Mouse (Mus musculus): Measurements from ENCODE around the gene Mrps10. TPM values are rescaled to one million over a fixed set of nuclear protein-coding genes. Genes with fewer than 3 reads are reported as not detected.
"Not testable (repeated sequence)": the region's sequence is repeated elsewhere in the genome, so short reads cannot be mapped to it uniquely, and the experiment has no call there.

Gene Mrps10
- total RNA-seq, 2 experiments from 2014 or later = 27.7 to 29.5 TPM

DNA sequence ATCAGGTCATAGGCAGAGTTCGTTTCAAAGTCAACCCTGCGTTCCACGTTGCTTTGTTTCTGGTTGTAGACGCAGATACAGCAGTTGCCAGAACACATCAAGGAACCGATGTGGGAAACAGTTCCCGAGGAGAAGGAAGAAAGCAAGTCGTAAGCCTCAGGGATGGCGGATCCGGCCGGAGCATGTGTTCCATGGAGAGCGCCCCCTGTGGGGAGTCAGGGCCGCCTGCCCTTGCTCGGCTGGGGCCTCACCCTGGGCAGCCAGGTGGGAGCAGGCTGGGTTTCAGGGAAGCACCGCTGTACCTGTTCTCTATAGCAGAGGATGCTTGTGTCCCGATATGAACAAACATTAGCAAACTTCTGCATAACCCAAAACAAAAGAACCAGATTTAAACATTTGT, 9.4 kb downstream of the Mrps10 start:
- no peak for DNase-seq (ENCODE audit: low spot score in 2 of 2)

DNA sequence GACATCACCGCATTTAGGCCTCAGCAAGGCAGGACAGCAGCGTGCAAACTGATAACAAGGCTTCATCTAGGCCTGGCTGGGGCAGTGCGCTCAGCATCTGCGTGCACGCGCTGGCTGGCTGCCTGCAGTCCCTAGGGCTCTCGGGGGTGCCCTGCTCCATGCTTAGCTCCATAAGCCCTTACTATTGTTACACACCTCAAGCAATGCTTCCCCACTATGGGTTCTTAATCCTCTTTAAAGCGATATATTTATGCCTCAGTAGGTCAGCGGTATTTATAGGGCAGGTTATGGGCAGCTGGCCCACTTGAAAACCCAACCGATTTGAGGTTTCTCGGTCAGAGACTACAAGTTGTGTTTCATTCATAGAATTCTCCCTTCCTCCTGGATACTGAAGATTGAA, 13.2 kb downstream of the Mrps10 start:
- DNase-seq (ENCODE audit: low spot score in 2 of 2) = no peak

DNA sequence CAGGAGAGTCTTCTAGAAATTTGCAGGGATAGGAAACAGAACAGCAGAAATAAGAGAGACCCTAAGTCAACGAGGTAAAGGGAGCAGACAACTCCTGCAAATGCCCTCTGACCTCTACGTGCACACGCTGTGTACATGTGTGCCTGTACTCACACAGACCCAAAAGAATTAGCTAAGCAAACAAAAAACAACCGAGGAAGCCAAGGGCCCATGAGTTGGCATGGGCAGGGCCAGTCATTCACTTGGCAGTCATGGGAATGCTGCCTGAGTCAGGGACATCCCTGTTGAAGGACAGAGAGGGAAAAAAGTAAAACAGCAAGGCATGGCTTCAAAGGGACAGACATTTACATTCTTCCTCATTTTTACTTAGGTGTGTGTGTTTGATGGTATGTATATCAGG, 14.6 kb downstream of the Mrps10 start:
- no peak for DNase-seq (ENCODE audit: low spot score in 2 of 2)

DNA sequence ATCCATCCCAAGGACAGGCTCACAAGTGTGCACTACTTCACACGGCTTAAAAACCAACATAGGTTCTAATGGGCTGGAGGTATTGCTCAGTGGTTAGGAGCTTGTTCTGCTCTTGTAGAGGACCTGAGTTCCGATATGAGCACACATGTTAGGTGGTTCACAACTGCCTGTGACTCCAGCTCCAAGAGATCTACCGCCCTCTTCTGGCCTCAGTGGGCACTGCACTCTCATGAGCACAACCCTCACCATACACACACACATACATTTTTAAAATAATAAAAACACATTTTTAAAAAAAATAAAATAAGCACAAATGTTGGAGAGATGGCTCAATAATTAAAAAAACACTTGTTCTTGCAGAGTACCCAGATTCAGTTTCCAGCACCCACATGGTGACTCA, 15.4 kb downstream of the Mrps10 start:
- no peak for DNase-seq (ENCODE audit: low spot score in 2 of 2)

DNA sequence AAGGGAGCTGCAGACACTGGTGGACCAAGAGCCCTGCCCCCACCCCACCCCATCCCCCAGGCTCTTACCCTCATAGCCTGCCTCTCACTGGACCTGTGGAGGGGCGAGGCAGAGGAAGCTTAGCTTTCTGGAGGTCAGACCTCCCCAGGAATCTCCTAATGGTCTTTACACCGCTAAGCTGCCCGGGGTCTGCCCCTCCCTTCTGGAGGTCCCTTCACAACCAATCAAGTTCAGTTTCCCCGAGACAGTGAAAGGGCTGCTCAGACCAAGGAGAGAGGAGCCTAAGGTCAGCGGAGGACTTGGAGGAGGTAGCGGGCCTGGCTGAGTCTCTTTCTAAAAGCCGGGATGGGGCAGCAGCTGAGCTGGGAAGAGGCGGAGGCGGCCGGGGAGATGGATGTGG, 16.5 kb downstream of the Mrps10 start, which contains the start of gene Guca1b:
TSS of gene Guca1b (plus strand) at position 249 of the 400 bp plus-strand sequence.
- no peak for DNase-seq (ENCODE audit: low spot score in 2 of 2)

DNA sequence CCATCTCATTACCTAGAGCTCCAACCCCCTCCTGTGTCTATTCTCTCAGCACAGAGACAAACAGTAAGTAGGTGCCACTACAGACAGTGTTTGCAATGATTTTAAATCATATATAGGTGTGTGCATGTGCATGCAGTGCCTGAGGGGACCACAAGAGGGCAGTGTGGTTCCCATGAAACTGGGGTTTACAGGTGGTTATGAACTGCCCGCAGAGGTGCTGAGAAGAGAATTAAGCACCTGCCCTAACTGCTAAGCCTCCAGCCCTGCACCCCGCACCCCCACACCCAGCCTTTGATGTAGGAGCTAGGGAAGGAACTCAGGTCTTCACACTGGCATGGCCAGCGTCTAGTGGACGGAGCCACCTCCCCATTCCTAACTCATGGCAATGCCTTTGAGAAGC, 18.0 kb downstream of the Mrps10 start:
- DNase-seq (ENCODE audit: low spot score in 2 of 2) = no peak

DNA sequence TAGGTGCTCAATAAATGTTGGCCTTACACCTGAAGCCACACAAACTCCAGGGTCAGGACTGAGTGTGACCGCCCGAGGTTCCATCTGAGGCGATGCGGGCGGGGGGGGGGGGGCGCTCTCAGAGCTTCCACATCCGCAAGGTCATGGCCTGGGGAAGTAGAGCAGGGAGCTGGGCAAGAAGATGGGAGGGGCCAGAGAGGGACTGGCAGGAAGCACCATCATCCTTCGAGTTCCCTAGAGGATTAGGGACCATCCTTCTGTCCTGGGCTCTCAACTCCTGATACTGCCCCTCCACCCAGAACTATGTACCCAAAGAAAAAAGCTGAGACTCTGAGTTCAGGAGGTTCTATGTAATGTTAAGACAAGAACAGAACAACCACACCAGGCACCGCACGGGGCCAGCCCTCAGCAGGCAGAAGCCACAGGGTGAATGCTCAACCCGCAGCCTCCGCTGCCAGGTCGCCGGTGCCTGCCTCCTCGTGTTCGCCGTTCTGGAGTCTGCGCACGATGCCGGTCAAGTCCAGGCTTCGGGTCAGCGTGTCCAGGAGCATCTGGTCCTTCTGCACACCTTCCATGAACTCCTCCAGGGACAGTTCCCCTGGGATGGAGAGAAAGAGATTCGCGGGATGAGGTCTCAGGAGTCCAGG, 25.7 kb downstream of the Mrps10 start:
- no peak for DNase-seq (ENCODE audit: low spot score in 2 of 2)

DNA sequence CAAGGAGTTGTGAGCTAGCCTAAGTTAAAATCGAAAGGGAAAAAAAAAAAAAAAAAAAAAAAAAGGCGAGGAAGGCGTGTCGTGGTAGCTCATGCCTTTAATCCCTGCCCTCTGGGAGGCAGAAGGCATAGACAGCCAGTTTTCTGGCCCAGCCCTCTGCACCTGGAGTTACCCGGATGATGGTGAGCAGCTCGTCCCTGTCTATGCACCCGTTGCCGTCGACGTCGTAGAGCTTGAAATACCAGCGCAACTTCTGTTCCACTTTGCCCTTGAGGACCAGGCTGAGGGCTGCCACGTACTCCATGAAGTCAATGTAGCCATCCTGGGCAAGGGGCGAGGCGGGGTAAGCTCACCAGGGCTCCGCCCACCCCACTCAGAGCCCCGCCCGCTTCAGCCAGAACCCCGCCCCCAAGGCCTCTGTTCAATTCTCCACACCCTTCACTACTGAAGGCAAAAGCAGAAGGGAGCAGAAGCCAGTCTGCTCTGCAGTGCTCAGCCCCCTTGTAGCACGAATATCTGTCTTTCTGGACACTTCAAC, 26.8 kb downstream of the Mrps10 start:
- peak in 1 of 2 experiments; percentile 9 for DNase-seq (ENCODE audit: low spot score in 2 of 2)

DNA sequence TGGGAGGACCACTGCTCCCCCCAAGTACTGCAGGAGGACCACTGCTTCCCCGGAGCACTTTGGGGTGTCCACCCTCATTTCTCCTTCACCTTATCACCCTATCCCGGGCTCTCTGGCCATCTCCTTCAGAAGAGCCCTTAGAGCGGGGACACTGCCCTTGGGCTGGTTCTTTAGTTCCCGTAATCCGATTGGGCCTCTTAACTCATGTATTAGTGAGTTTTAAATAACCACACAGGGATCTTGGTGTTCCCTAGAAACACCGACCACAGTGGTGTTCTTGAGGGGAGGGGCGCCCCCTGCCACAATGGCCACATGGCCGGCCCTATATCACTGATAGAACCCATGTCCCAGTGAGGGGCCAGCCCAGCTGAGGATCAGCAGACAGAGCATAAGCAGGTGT, 30.4 kb downstream of the Mrps10 start:
- DNase-seq (ENCODE audit: low spot score in 2 of 2) = no peak

DNA sequence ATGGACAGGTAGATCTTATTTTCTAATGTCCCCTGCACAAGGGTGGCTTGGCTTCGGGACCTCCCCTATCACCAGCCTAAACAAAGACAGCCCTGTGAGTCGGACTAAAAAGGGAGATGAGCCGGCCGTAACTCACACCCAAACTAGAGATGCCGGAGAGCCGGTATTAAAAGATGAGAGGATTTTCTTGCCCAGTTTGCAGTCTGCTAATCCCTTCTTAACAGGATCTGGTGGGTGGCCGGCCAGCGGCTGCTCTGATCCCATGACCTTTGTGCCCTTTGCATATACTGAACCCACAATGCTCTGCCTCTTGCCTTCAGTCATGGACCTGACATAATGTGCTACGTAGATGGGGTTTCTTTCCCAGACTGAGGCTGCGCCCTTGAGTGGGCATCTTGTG, 31.8 kb downstream of the Mrps10 start, which contains the start of gene Guca1a:
TSS of gene Guca1a (minus strand) at position 134 of the 400 bp plus-strand sequence.
- DNase-seq (ENCODE audit: low spot score in 2 of 2) = no peak

DNA sequence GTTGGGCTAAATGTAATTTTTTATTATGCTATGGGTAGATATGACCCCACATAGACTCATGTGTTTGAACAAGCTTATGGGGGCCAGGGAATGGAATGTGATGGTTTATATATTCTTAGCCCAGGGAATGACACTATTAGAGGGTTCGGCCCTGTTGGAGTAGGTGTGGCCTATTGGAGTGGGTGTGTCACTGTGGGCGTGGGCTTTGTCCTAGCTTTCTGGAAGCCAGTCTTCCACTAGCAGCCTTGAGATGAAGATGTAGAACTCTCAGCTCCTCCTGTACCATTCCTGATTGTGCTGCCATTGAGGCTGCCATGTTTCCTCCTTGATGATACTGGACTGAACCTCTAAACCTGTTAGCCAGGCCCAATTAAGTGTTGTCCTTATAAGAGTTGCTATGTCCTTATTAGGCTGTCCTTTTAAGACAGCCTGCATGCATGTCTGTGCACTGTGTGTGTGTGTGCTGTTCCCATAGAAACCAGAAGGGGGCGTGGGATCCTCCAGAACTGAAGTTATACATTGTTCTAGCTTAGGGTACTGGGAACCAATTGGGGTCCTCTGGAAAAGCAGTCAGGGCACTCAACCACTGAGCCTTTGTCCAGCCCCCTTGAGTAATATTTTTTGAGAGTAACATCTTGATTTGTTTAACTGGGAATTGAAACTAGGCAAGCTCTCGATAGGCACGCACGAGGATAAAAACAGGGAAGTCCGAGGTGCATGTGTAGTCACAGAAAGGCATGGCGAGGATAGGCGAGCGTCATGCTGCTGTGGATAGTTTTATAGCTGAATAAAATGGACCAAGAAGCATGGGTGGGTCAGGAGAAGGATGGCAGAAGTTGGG, 39.2 kb downstream of the Mrps10 start:
- no peak for DNase-seq (ENCODE audit: low spot score in 2 of 2)

DNA sequence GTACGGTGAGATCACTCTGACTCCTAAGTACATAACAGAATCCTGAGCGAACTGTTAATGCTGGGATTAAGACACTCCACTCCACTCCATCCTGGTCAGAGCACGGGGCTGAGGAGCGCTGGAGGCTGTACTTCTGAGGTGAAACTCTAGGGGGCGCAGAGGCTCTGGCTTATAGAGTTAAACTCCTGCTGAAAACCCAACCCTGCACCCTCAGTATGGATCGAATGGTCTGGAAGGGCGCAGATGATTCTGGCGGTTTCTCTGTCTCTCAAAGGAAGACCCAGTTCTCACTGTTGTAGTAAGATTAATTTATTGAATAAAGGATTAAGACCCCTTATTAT, 39.8 kb downstream of the Mrps10 start:
- DNase-seq (ENCODE audit: low spot score in 2 of 2) = peak in 1 of 2 experiments; percentile 43

DNA sequence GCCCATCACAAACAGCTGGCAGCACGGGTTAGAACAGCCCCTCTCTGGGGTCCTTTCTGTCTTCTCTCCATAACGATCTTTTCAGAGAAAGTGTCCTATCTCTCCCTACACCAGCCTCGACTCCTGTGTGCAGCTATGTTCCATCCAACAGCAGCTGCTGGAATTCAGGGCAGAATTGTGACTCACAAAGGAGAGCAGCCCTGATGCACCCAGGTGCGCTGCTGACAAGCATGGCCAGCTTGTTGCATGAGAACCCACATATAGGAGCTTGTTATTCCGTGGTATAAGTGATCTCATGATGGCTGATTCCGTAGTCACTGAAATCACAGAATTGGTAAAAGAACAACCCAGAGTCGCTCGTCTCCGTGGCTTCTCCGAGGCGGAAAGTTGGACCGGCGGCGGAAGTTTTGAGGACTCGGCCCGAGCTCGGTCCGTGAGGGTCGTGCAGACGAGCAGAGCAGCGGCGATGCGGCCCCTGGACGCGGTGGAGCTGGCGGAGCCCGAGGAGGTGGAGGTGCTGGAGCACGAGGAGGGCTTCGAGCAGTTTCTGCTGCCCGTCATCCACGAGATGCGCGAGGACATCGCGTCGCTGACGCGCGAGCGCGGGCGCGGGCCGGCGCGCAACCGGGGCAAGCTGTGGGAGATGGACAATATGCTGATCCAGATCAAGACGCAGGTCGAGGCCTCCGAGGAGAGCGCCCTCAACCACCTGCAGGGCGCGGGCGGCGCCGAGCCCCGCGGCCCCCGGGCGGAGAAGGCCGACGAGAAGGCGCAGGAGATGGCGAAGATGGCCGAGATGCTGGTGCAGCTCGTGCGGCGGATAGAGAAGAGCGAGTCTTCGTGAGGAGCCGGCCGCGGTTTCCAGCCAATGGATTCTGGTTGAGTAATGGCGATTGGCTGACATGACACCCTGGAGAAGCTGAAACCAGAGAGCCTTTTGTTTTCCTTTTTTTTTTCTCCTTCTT, 41.5 kb downstream of the Mrps10 start:
- DNase-seq (ENCODE audit: low spot score in 2 of 2) = peak in 1 of 2 experiments; percentile 4

DNA sequence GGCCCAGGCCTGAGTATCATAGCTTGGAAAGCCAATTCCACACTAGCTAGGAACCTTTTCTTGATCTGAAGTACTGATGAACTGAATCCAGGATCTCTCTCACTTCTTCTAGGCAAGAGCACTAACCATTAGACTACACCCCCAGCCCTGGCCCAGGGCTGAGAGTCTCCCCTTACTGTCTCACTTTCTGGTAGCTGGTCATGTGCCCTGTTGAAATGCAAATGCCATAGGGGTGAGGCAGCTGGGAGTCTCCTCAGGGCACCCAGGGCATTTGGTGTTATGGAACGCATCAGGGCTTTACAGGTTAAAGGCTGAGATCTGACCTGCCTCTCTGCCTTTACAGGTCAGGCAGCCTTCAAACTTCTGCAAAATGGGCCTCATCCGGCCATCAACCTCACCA, 51.5 kb downstream of the Mrps10 start:
- no peak for DNase-seq (ENCODE audit: low spot score in 2 of 2)

DNA sequence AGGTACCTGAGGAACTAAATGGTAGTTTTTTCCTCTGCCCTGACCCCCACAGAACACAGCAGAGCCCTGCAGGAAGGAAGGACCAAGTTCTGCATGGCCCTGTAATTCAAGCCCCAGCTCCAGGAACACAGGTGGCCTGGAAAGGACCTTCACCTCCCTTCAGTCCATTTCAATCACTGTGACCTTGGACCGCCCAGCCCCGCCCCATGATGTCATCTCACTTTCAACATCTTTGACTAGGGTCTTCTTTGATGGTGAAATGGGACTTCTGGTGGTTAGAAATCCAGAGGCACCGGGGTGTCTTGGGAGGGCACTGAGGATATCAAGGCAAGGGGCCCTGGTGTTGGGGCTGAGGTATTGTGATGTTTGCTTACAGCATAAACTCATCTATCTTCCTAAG, 52.9 kb downstream of the Mrps10 start:
- no peak for DNase-seq (ENCODE audit: low spot score in 2 of 2)

DNA sequence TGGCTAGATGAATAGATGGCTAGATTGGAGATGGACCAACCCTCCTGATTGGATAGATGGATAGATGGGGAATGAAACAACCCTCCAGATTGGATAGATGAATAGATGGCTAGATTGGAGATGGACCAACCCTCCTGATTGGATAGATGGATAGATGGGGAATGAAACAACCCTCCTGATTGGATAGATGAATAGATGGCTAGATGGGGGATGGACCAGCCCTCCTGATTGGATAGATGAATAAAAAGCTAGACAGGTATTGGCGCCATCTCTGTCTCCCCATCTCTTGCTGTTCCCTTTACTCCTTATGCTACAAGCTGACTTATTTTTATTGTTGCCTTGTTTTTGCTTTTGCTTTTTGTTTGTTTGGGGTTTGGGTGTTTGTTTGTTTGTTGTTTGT, 53.9 kb downstream of the Mrps10 start:
- DNase-seq (ENCODE audit: low spot score in 2 of 2) = not testable (repeated sequence)

DNA sequence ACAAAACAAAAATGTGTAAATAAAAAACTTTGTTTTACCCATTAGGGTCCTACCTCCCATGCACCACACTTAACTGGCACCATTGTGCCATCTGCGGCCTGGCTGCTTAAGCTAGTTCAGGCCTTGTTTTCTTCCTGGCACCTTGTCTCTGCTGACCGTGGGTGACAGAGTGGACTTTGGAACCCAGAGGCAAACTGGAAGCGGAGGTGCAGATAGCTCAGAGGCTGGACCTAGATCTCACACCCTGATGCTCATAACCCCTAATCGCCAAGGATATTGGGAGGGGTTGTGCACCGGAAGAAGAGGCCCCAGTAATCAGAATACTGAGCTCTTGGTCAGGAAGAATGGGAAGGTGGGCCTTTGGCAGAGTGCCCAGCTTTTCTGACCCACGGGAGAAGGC, 55.5 kb downstream of the Mrps10 start:
- DNase-seq (ENCODE audit: low spot score in 2 of 2) = no peak

DNA sequence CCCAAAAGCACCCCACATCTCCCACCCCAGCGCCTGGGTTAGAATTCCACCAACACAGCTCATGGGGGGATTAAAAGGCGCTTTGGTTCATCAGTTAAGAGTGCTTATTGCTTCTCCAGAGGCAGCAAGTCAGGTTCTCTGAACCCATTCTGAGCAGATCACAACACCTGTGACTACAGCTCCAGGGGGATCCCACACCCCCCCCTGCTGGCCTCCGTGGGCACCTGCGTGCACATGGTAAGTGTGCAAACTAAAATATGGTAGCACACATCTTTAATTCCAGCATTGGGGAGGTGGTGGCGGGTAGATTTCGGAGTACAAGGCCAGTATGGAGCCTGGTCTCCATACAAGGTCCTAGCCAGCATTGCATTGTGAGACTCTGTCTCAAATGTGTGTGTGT, 58.6 kb downstream of the Mrps10 start:
- DNase-seq (ENCODE audit: low spot score in 2 of 2) = no peak

DNA sequence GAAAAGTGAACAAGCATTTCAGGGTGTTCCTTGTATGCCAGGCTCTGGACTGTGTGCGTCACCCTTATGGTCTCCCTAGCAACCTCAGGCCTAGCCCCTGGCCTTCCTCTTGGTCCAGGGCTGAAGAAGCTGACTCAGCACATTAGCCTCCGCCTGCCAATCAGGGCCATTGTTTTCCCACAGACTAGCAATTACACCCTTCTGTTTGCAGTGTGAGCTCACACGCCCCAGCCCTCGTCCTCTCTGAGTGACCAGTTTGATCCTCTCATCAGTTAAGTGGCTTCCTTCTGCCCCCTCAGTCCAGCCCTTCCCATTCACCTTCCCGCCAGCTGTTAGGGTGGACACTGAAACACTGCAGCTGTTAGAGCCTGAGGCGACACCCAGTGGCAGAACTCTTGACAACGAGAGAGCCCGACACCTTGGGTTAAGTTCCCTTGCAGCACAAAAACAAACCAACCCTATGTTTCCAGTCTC, 60.2 kb downstream of the Mrps10 start:
- DNase-seq (ENCODE audit: low spot score in 2 of 2) = no peak

DNA sequence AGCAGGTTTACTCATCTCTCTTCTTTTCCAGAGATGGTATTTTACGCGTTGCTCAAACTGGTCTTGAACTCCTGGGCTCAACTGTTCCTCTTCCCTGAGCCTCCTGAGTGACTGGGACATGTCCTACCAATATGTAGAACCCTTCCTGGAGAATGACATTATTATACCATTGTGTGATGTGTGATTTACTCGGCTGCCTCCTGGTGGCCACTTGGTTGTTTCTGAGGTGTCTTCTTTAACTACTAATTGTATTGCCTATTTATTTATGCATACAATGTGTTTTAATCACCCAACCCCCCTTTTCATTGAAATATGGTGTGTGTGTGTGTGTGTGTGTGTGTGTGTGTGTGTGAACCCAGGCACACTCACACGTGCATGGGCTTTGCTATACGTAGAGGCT, 62.1 kb downstream of the Mrps10 start:
- DNase-seq (ENCODE audit: low spot score in 2 of 2) = no peak
